In the genomic region with DNA sequence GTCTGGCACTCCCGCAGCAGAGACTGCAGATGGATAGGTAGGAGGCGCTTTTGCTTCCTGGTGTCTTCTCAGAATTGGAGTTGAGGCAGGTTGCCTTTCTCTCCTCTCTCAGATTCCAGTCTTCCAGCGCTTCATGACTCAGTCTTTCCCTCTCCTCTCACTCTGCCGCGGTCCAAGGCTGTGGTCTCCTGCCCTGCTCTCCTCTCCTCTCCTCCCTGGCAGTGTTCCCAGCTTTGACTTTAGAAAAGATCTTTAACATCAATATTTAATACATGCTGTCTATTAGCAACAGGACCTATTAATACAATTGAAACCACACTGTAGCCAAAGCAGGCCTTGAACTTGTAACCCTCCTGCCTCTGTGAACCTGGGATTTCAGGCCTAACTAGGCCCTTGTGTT, we compare ENCODE assay signal across 14 mouse cellular contexts. TPM values are rescaled to one million over a fixed set of nuclear protein-coding genes. Genes with fewer than 3 reads are reported as not detected.
"Had no signal": no experiment of that assay in that cellular context is flagged by ENCODE, and none has a peak within 500 bp of the region (broad histone marks: within the 10 kb centered on the region; RNA-seq: fewer than 3 reads in every experiment).

No protein-coding gene starts in this region.

- DNase-seq: kidney, postnatal 10 days; kidney, postnatal 4 days; left cerebral cortex, postnatal 4 days; lung, embryonic 14.5 days; lung, postnatal 10 days; lung, postnatal 4 days; retina, postnatal 1 day; right cerebral cortex, postnatal 14 days; thymus, adult 2 months; thymus, postnatal 25 days had no signal

RNA-seq across cellular contexts. Expression of gene Dnali1, which starts 30.6 kb away (rescaled TPM):
- total RNA-seq: monocyte, adult 5-6 weeks had no signal
- polyA plus RNA-seq: kidney, embryonic 14.5 days; liver, embryonic 16.5 days; spleen, adult 2 months had no signal
